Mouse (Mus musculus) heart, embryonic 12.5 days (tissue): Measurements from ENCODE around the gene Rdh19. TPM values are rescaled to one million over a fixed set of nuclear protein-coding genes. Genes with fewer than 3 reads are reported as not detected.
"Not testable (repeated sequence)": the region's sequence is repeated elsewhere in the genome, so short reads cannot be mapped to it uniquely, and the experiment has no call there.

Experiments
- ATAC-seq: fragments of 200-750 bp; cut with Nextera tagmentation; 2 replicates; pipeline ENCODE4 v1.8.0; 2017; ENCODE audit warnings: moderate TSS enrichment, moderate library complexity; ENCODE audit not compliant: insufficient number of reproducible peaks, low FRiP score
- H3K27ac ChIP-seq: fragments of 300-500 bp; sonication (generic); 2 replicates; pipeline ENCODE4 v1.5.1; 2016; ENCODE audit warnings: mild to moderate bottlenecking, moderate library complexity; ENCODE audit not compliant: poor library complexity, severe bottlenecking
- H3K27me3 ChIP-seq: fragments of 300-500 bp; sonication (generic); replicated peaks from 2 replicates; pipeline ENCODE4 v1.6.1; 2016; ENCODE audit warnings: mild to moderate bottlenecking, moderate library complexity
- H3K36me3 ChIP-seq: fragments of 300-500 bp; sonication (generic); 2 replicates; pipeline ENCODE4 v1.6.1; 2016; ENCODE audit warnings: mild to moderate bottlenecking, moderate library complexity
- H3K4me1 ChIP-seq: fragments of 300-500 bp; sonication (generic); replicated peaks from 2 replicates; pipeline ENCODE4 v1.6.1; 2016; ENCODE audit warnings: mild to moderate bottlenecking
- H3K4me2 ChIP-seq: fragments of 300-500 bp; sonication (generic); 2 replicates; pipeline ENCODE4 v1.6.1; 2016; ENCODE audit warnings: mild to moderate bottlenecking, moderate library complexity
- H3K4me3 ChIP-seq: fragments of 300-500 bp; sonication (generic); 2 replicates; pipeline ENCODE4 v1.5.1; 2016; ENCODE audit warnings: mild to moderate bottlenecking
- H3K9ac ChIP-seq: fragments of 300-500 bp; sonication (generic); 2 replicates; pipeline ENCODE4 v1.6.1; 2016; ENCODE audit warnings: mild to moderate bottlenecking, moderate library complexity
- H3K9me3 ChIP-seq: fragments of 300-500 bp; sonication (generic); replicated peaks from 2 replicates; pipeline ENCODE4 v1.6.1; 2016; ENCODE audit warnings: mild to moderate bottlenecking, moderate library complexity
- WGBS: fragments of 180-500 bp; shearing (Covaris S2); methylation state at CpG from one replicate; pipeline ENCODE4 v1.1.7; 2016; 5-methylcytosine and 5-hydroxymethylcytosine counted together
- polyA plus RNA-seq: library from polyadenylated mRNA; unstranded; fragments of >200 nt; fragmentation: Nextera tagmentation; extraction: Ambion mirVana; gene quantifications from 2 replicates; pipeline ENCODE4 v1.2.1, GENCODE M21; 2016

Rdh19 gene
- polyA plus RNA-seq, 1 experiment from 2014 or later, result not detected

- 90% methylated on average over 5 of the region's 5 CpGs for WGBS
- H3K27me3 ChIP-seq, H3K4me3 ChIP-seq, H3K4me2 ChIP-seq, ATAC-seq, H3K9ac ChIP-seq, H3K36me3 ChIP-seq, H3K4me1 ChIP-seq, H3K27ac ChIP-seq: not testable (repeated sequence)
- H3K9me3 ChIP-seq, result peaks cover 13% of the 10 kb centered on the region; the same call in 1 of the 2 replicates
Measured at GRCm38 (mm10) chr10:127837793-127838192, 11.9 kb upstream of the Rdh19 start.

- H3K4me3 ChIP-seq, result no peak overlapping the region
- no peak overlapping the region for H3K4me2 ChIP-seq
- no peaks in the 10 kb centered on the region for H3K27me3 ChIP-seq
- no peaks in the 10 kb centered on the region for H3K36me3 ChIP-seq
- H3K9ac ChIP-seq, result no peak overlapping the region
- no peak overlapping the region for H3K27ac ChIP-seq
- no peak for ATAC-seq
- H3K9me3 ChIP-seq, result peaks cover 13% of the 10 kb centered on the region; the same call in 1 of the 2 replicates
- 72% methylated on average over 2 of the region's 2 CpGs for WGBS
- no peaks in the 10 kb centered on the region for H3K4me1 ChIP-seq
Measured at GRCm38 (mm10) chr10:127838539-127838938, 11.2 kb upstream of the Rdh19 start.

GRCm38 (mm10) chr10:127840776-127841175 is 9.0 kb upstream of the Rdh19 start:
- no peaks in the 10 kb centered on the region for H3K36me3 ChIP-seq
- WGBS, result 43% methylated on average over 2 of the region's 2 CpGs
- H3K9ac ChIP-seq, result no peak overlapping the region
- no peak for ATAC-seq
- no peak overlapping the region for H3K4me3 ChIP-seq
- no peaks in the 10 kb centered on the region for H3K4me1 ChIP-seq
- H3K9me3 ChIP-seq, result peaks cover 13% of the 10 kb centered on the region; the same call in 1 of the 2 replicates
- H3K4me2 ChIP-seq, result no peak overlapping the region
- no peaks in the 10 kb centered on the region for H3K27me3 ChIP-seq
- H3K27ac ChIP-seq, result no peak overlapping the region

GRCm38 (mm10) chr10:127845945-127846344 is 3.8 kb upstream of the Rdh19 start:
- not testable (repeated sequence) for H3K4me2 ChIP-seq, H3K9ac ChIP-seq, ATAC-seq, H3K4me3 ChIP-seq, H3K36me3 ChIP-seq, H3K27ac ChIP-seq, H3K9me3 ChIP-seq, H3K27me3 ChIP-seq, H3K4me1 ChIP-seq
- 87% methylated on average over 5 of the region's 5 CpGs for WGBS

- ATAC-seq, result no peak
- Histone ChIP-seq H3K4me2 (no peak overlapping the region), H3K9me3 (peaks cover 7% of the 10 kb centered on the region), H3K9ac (no peak overlapping the region), H3K4me3 (no peak overlapping the region), H3K36me3 (no peaks in the 10 kb centered on the region), H3K4me1 (no peaks in the 10 kb centered on the region), H3K27ac (no peak overlapping the region), H3K27me3 (no peaks in the 10 kb centered on the region)
- WGBS, result 84% methylated on average over 1 of the region's 1 CpGs
Measured at GRCm38 (mm10) chr10:127848089-127848488, 1.6 kb upstream of the Rdh19 start.

GRCm38 (mm10) chr10:127856376-127856775 is 6.6 kb downstream of the Rdh19 start:
- no peak for ATAC-seq
- H3K4me2 ChIP-seq, result no peak overlapping the region
- H3K9ac ChIP-seq, result no peak overlapping the region
- no peaks in the 10 kb centered on the region for H3K4me1 ChIP-seq
- no peak overlapping the region for H3K27ac ChIP-seq
- no peaks in the 10 kb centered on the region for H3K27me3 ChIP-seq
- H3K36me3 ChIP-seq, result no peaks in the 10 kb centered on the region
- no peak overlapping the region for H3K4me3 ChIP-seq
- H3K9me3 ChIP-seq, result peaks cover 5% of the 10 kb centered on the region; the same call in 1 of the 2 replicates

- no peak for ATAC-seq
- Histone ChIP-seq H3K9me3 (peaks cover 3% of the 10 kb centered on the region; the same call in 1 of the 2 replicates), H3K4me3 (no peak overlapping the region), H3K36me3 (no peaks in the 10 kb centered on the region), H3K27ac (no peak overlapping the region), H3K27me3 (no peaks in the 10 kb centered on the region), H3K9ac (no peak overlapping the region), H3K4me1 (no peaks in the 10 kb centered on the region), H3K4me2 (no peak overlapping the region)
Measured at GRCm38 (mm10) chr10:127864931-127865330, 15.2 kb downstream of the Rdh19 start.

GRCm38 (mm10) chr10:127866232-127866631 is 16.5 kb downstream of the Rdh19 start, which contains the start of gene Rdh16f2:
TSS of gene Rdh16f2 (plus strand) at chr10:127866474.
- Histone ChIP-seq H3K27me3 (no peaks in the 10 kb centered on the region), H3K9me3 (peaks cover 8% of the 10 kb centered on the region), H3K4me2 (no peak within 1 kb of the TSS), H3K9ac (no peak within 1 kb of the TSS), H3K36me3 (no peaks in the 10 kb centered on the region), H3K4me1 (no peaks in the 10 kb centered on the region), H3K4me3 (no peak within 1 kb of the TSS), H3K27ac (no peak within 1 kb of the TSS)
- ATAC-seq, result no peak
- WGBS, result 79% methylated on average over 3 of the region's 3 CpGs

- Histone ChIP-seq H3K27ac (no peak overlapping the region), H3K4me2 (no peak overlapping the region), H3K4me1 (peaks cover under 1% of the 10 kb centered on the region; the same call in 1 of the 2 replicates), H3K36me3 (no peaks in the 10 kb centered on the region), H3K9ac (no peak overlapping the region), H3K9me3 (peaks cover 10% of the 10 kb centered on the region), H3K27me3 (no peaks in the 10 kb centered on the region), H3K4me3 (no peak overlapping the region)
- no peak for ATAC-seq
- 68% methylated on average over 4 of the region's 4 CpGs for WGBS
Measured at GRCm38 (mm10) chr10:127872484-127872883, 22.8 kb downstream of the Rdh19 start.

GRCm38 (mm10) chr10:127877681-127878080 is 28.0 kb downstream of the Rdh19 start:
- H3K9me3 ChIP-seq, result no peaks in the 10 kb centered on the region
- no peaks in the 10 kb centered on the region for H3K27me3 ChIP-seq
- no peak overlapping the region for H3K4me2 ChIP-seq
- H3K4me1 ChIP-seq, result peaks cover 14% of the 10 kb centered on the region
- H3K27ac ChIP-seq, result no peak overlapping the region
- 21% methylated on average over 2 of the region's 2 CpGs for WGBS
- H3K4me3 ChIP-seq, result no peak overlapping the region
- H3K36me3 ChIP-seq, result no peaks in the 10 kb centered on the region
- no peak for ATAC-seq
- no peak overlapping the region for H3K9ac ChIP-seq

GRCm38 (mm10) chr10:127878262-127879057 is 28.7 kb downstream of the Rdh19 start:
- Histone ChIP-seq H3K36me3 (no peaks in the 10 kb centered on the region), H3K9me3 (no peaks in the 10 kb centered on the region), H3K9ac (no peak overlapping the region), H3K4me2 (no peak overlapping the region), H3K27me3 (no peaks in the 10 kb centered on the region), H3K4me1 (peaks cover 14% of the 10 kb centered on the region), H3K4me3 (no peak overlapping the region), H3K27ac (no peak overlapping the region)
- ATAC-seq, result no peak
- WGBS, result 43% methylated on average over 3 of the region's 3 CpGs
